Mouse (Mus musculus) cortical plate, adult 2 months (tissue): ENCODE results near the gene Rbm20. TPM values are rescaled to one million over a fixed set of nuclear protein-coding genes. Genes with fewer than 3 reads are reported as not detected.

Experiments
- H3K27ac ChIP-seq: fragments of 200-500 bp; 2 replicates; pipeline ENCODE4 v1.5.1; 2012; ENCODE audit warnings: low read length, control low read depth, inconsistent platforms; ENCODE audit not compliant: insufficient read depth
- H3K4me1 ChIP-seq: fragments of 200-500 bp; 2 replicates; pipeline ENCODE4 v1.6.1; 2011; ENCODE audit warnings: low read length; ENCODE audit not compliant: control insufficient read depth, insufficient read depth
- H3K4me3 ChIP-seq: fragments of 200-500 bp; 2 replicates; pipeline ENCODE4 v1.5.1; 2011; ENCODE audit warnings: mild to moderate bottlenecking, low read length, control low read depth; ENCODE audit not compliant: insufficient read depth
- CTCF ChIP-seq: fragments of 200-500 bp; IDR thresholded peaks from 2 replicates; pipeline ENCODE4 v1.5.1; 2011; ENCODE audit warnings: mild to moderate bottlenecking, control low read depth, low read length; ENCODE audit not compliant: insufficient read depth; ENCODE audit errors: extremely low read depth
- POLR2A ChIP-seq: fragments of 200-500 bp; IDR thresholded peaks from 2 replicates; pipeline ENCODE4 v1.6.1; 2011; ENCODE audit warnings: mild to moderate bottlenecking, low read length, control low read depth; ENCODE audit not compliant: insufficient read depth; ENCODE audit errors: extremely low read depth
- polyA plus RNA-seq: library from polyadenylated mRNA; depleted of rRNA; stranded (reverse); fragments of >200 nt; gene quantifications from 2 replicates; pipeline ENCODE4 v1.2.3, GENCODE M21; 2012

Gene Rbm20
- polyA plus RNA-seq, 1 experiment: 2.8 TPM

DNA sequence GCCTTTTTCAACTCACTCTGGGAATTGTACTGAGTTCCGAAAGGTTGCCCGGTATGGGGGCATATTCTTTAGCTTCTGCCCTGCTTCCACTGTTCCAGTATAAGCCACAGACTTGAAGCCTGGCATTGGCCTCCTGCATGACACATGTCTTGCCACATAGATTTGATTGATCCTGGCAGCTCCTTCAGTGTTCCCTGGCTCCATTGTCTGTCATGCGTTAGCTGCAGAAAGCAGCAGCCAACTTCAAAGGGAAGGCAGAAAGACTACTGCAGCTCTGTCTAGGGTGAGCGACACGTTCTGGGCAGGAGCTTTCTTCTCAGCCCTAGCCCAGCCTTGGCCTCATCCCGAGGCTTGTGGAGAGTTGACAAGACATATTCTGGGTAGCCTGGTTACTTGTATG, 162.7 kb downstream of the Rbm20 start:
- Histone ChIP-seq H3K4me3 (no peak overlapping the region), H3K27ac (no peak overlapping the region), H3K4me1 (peaks cover 3% of the 10 kb centered on the region; the same call in 1 of the 2 replicates)
- TF ChIP-seq POLR2A: no peak
- no peak for TF ChIP-seq CTCF

DNA sequence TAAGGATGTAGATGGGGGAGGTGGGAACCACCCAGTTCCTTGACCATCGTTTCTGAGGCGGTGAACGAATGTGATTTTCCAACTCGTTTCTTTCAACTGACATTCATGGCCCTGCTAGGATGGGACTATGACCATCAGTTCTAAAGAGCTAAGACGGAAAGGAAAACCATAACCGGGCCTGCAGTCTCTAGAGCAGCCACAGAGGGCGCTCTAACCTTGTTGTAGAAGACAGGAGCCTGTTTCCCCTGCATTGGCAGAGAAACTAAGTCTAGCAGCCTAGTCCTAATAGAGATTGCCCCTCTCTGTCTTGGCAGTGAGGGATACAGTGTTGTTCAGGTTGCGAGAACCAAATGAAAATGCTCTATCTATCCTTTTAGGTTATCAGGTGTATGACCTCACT, 164.8 kb downstream of the Rbm20 start:
- no peak overlapping the region for H3K4me3 ChIP-seq
- peaks cover 2% of the 10 kb centered on the region; the same call in 1 of the 2 replicates for H3K4me1 ChIP-seq
- TF ChIP-seq CTCF (peak; percentile 52), POLR2A (no peak)
- H3K27ac ChIP-seq: no peak overlapping the region

DNA sequence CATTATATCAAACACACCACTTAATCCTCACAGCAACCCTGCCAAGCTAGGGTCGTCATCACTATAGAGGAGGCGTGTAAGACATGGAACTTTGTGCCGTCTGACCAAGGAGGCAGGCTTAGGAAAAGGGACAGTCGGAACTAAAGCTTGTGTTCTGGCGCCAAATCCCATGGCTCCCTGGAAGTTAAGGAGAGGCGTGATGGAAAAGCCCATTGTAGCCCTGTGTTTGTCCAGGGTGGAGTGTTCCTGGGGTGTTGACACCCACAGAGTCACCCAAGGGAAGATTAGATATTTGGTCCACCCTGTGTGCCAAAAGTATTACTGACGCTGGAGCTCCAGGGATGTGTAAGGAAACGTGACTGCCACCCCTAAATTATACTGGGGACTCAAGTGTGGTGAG, 166.9 kb downstream of the Rbm20 start:
- Histone ChIP-seq H3K27ac (no peak overlapping the region), H3K4me1 (no peaks in the 10 kb centered on the region), H3K4me3 (no peak overlapping the region)
- TF ChIP-seq CTCF: no peak

DNA sequence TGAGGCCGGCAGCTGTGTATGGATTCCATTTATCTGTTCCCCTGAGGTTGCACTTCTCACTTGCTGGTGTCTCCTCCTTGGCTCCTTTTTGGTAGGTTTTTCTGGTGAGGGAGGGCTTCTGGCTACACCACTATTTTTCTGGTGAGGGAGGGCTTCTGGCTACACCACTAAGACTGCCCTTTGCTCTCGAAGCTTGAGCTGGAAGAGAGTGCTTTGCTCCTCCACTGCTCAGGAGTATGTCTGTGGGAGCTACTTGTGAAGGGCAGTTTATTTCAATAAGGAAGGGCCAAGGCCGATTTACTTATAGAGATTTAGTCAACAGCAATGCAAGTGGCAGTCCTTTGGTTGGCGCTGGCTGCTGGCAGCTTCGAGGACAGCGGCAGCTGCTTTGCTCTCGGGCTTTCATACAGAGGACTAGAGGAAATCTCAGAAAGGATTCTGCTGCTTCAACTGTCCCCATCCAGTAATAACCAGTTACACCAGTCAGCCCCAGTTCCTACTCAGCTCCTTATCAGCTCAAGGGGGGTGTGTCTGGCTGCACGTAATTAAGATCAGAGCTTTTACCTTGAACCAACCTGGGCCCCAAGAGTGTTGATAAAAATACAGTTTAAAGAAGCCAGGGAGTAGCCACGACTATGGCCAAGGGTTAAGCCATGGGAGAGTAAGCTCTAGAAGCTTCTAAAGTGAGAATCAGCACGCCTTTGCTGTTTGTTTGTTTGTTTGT, 171.3 kb downstream of the Rbm20 start:
- Histone ChIP-seq H3K4me1 (peaks cover 10% of the 10 kb centered on the region), H3K27ac (no peak overlapping the region), H3K4me3 (no peak overlapping the region)
- no peak for TF ChIP-seq CTCF

DNA sequence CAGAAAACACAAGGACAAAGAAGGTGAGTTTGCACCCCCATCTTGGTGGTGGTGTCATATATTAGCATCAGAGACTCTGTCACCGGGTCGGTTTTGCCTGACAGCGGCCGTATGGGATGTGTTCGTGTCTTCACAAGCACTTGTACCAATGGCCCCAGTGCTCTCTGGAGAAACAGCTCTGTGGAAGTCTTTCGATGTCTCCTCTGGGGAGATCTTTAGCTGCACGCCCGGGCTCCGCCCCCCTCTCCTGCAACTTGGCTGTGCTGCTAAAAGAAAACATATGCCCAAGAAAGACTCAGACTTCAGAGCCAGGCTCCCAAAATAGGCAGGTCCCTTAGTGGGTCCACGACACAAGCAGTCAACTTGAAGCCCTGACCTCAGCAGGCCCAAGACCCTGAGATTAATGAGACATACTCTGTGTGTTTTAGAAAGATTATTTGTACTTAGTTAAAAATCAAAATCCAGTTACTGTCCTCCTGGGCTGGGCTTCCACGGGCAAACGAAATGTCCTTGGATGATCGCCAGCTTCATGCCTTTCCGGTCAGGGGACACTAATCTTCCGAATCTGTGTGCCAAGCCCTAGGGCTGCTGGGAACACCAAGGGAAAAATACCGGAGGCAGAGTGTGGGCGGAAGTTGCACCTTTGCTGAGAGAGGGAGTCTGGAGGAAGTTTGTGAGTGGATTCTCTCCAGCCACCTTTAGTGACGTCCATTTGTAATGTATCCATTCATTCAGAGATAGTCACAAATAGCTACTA, 173.2 kb downstream of the Rbm20 start:
- Histone ChIP-seq H3K27ac (peak overlapping the region; percentile 39; the same call in 1 of the 2 replicates), H3K4me1 (peaks cover 13% of the 10 kb centered on the region), H3K4me3 (no peak overlapping the region)
- TF ChIP-seq CTCF (no peak), POLR2A (no peak)

DNA sequence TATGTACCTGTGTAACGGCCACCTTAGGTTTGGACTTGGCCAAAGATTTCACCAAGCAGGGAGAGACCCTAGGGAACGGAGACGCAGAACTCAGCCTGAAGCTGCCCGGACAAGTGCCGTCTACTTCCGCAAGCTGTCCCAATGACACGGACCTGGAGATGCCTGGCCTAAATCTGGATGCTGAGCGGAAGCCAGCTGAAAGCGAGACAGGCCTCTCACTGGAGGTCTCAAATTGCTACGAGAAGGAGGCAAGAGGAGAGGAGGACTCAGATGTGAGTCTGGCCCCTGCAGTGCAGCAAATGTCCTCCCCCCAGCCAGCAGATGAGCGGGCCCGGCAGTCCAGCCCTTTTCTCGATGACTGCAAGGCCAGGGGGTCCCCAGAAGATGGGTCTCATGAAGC, 174.2 kb downstream of the Rbm20 start:
- Histone ChIP-seq H3K4me1 (peaks cover 13% of the 10 kb centered on the region), H3K27ac (no peak overlapping the region), H3K4me3 (no peak overlapping the region)
- TF ChIP-seq CTCF (no peak), POLR2A (no peak)

DNA sequence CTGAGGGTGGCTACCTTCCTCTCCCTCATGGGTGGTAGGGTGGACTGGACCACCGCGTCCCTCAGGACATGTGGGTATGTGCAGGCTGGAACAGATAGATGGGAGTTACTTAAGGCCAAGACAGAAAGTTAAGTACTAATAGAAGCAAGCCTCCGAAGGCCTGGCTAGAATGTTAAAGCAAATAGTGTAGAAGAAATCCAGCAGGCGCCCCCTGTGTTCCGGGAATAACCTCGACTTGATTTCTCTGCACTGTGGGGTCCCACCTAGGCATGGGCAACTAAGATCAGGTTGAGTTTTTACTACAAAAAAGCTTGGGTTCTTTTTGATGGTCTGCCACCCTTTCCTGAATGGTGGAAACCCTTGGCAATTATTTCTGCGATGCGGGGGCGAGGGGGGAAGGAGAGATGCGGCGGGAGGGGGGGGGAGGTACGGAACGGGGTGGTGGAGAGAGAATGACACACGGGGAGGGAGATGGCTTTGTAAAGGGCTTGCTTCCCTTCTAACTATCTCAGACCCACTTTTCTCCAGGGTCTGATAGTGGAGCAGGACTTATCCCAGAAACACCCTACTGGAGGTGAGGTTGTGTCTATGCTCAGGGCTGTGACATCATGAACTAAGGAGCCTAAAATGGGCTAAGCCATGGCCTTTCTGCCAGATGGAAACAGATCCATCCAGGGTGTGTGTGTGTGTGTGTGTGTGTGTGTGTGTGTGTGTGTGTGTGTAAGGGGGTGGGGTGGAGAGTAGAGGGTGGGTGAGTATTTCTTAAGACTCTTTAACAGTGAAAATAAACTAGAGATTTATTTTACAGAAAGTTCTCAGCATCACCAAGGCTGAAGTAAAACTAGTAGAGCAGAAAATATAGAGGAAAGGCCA, 175.0 kb downstream of the Rbm20 start:
- Histone ChIP-seq H3K27ac (peak overlapping the region; percentile 75; the same call in 1 of the 2 replicates), H3K4me1 (peaks cover 13% of the 10 kb centered on the region), H3K4me3 (no peak overlapping the region)
- TF ChIP-seq CTCF: no peak
- no peak for TF ChIP-seq POLR2A

DNA sequence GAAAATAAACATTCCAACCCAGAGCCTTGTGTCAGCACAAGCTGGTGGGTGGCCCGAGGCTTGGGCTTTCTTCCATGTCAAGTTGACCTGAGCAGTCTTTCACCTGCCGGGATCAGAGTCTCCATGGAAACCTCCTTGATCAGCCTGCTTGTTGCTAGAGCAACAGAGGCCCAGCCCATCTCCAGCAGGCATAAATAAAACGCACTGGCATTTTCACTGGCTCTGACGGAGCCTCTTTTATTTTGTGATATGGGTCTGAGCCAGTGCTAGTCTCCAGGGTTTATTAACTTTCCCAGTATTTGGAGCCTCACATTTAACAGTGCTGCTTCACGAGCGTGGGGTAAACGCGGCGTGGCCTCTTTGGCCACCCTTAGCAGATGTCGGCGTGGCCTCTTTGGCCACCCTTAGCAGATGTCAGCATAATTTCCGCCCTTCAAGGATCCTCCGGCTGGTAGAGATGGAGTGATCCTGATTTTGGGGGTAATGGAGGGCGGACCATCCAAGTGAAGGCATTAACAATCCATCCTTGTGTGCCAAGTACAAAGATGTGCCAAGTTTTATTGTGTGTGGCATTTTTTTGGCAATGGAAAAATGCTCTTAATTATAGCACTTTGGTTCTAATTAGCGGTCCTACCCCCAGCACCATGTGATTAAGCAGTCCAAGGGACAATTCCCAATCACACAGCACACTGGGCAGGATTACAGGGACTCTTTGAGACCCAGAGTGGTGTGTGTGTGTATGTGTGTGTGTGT, 175.8 kb downstream of the Rbm20 start:
- H3K4me3 ChIP-seq: no peak overlapping the region

DNA sequence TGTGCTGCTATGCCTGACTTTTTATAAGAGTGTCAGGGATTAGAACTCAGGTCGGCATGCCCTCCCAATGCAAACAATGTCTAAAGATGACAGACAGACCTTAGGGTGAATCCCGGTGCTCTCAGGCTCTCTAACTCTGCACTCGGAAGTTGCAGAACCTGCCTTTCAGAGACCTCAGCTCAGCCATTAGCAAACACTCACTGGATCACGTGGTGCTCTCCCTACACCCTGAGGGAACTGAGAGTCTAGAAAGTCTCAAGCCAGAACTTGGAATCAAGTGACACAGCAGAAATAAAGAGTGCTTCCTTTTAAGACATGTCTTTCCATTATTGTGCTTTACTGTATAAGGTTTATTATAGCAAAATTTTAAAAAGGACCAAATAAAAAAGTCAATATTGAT, 177.9 kb downstream of the Rbm20 start:
- TF ChIP-seq POLR2A (no peak), CTCF (no peak)
- Histone ChIP-seq H3K4me3 (no peak overlapping the region), H3K4me1 (peaks cover 11% of the 10 kb centered on the region), H3K27ac (no peak overlapping the region)

More for the DNA sequence above, 175.8 kb downstream of the Rbm20 start:
- peak overlapping the region; percentile 75; the same call in 1 of the 2 replicates for H3K27ac ChIP-seq
- TF ChIP-seq CTCF: no peak
- TF ChIP-seq POLR2A: 0 out of 2 replicates have a peak, but pooled peaks have one; percentile 4
- H3K4me1 ChIP-seq: peaks cover 13% of the 10 kb centered on the region
